Mouse (Mus musculus) left cerebral cortex, adult 11 months (tissue): ENCODE measurements around the gene Oxa1l.
A peak's percentile ranks its signal among the peaks of the same experiment; 100 is the strongest.

Source experiments
- DNase-seq: peaks from one replicate; pipeline ENCODE4 v3.0.0; 2022; ENCODE audit warnings: low spot score

Oxa1l gene

GRCm38 (mm10) chr14:54409980-54410810, 49.6 kb downstream of the Oxa1l start:
- DNase-seq, result no peak

- no peak for DNase-seq
These were observed 51.5 kb downstream of the Oxa1l start for GRCm38 (mm10) chr14:54412000-54412576.

GRCm38 (mm10) chr14:54412629-54413170, 52.1 kb downstream of the Oxa1l start:
- DNase-seq, result peak; percentile 34

- no peak for DNase-seq
These were observed 53.5 kb downstream of the Oxa1l start for GRCm38 (mm10) chr14:54413877-54414700.

- DNase-seq, result no peak
These were observed 54.8 kb downstream of the Oxa1l start for GRCm38 (mm10) chr14:54415241-54416020.

- DNase-seq, result no peak
These were observed 55.7 kb downstream of the Oxa1l start for GRCm38 (mm10) chr14:54416229-54416775.

- DNase-seq, result no peak
These were observed 56.2 kb downstream of the Oxa1l start for GRCm38 (mm10) chr14:54416830-54417229.

GRCm38 (mm10) chr14:54417623-54418081, 57.0 kb downstream of the Oxa1l start, which contains the start of gene Slc7a7:
Gene Slc7a7, minus strand, starts transcription at chr14:54417780.
- DNase-seq, result no peak
